Mouse (Mus musculus) neural tube, embryonic 10.5 days (tissue): ENCODE data around the gene Paqr4.
A peak's percentile ranks its signal among the peaks of the same experiment; 100 is the strongest.

ENCODE experiments used
- DNase-seq: peaks from one replicate; pipeline ENCODE4 v3.0.0-alpha.2; 2017; ENCODE audit warnings: low spot score; ENCODE audit errors: extremely low spot score

Paqr4 gene

GRCm38 (mm10) chr17:23749400-23750191 is 8.9 kb upstream of the Paqr4 start:
- no peak for DNase-seq

GRCm38 (mm10) chr17:23748631-23749391 is 8.1 kb upstream of the Paqr4 start:
- DNase-seq = peak; percentile 53

GRCm38 (mm10) chr17:23748026-23748425 is 7.4 kb upstream of the Paqr4 start:
- DNase-seq = no peak

- DNase-seq = no peak
Measured at GRCm38 (mm10) chr17:23747471-23747870, 6.8 kb upstream of the Paqr4 start.

GRCm38 (mm10) chr17:23746767-23747166 is 6.1 kb upstream of the Paqr4 start:
- no peak for DNase-seq

GRCm38 (mm10) chr17:23746311-23746710 is 5.6 kb upstream of the Paqr4 start:
- DNase-seq = peak; percentile 31

GRCm38 (mm10) chr17:23745301-23746251 is 4.9 kb upstream of the Paqr4 start, which contains the start of gene Kremen2:
Gene Kremen2, minus strand, starts transcription at chr17:23745833.
- peak; percentile 30 for DNase-seq

GRCm38 (mm10) chr17:23744651-23745050 is 4.0 kb upstream of the Paqr4 start:
- peak; percentile 33 for DNase-seq

- no peak for DNase-seq
Measured at GRCm38 (mm10) chr17:23744076-23744475, 3.4 kb upstream of the Paqr4 start.

GRCm38 (mm10) chr17:23742941-23743340 is 2.3 kb upstream of the Paqr4 start:
- no peak for DNase-seq

GRCm38 (mm10) chr17:23742210-23742793 is 1.6 kb upstream of the Paqr4 start:
- peak; percentile 37 for DNase-seq

- DNase-seq = no peak
Measured at GRCm38 (mm10) chr17:23741359-23742209, 917 bp upstream of the Paqr4 start.

GRCm38 (mm10) chr17:23740136-23740584 is 507 bp downstream of the Paqr4 start:
- peak; percentile 88 for DNase-seq

- no peak for DNase-seq
Measured at GRCm38 (mm10) chr17:23739202-23740135, 1.2 kb downstream of the Paqr4 start.

GRCm38 (mm10) chr17:23738836-23739201 is 1.8 kb downstream of the Paqr4 start:
- no peak for DNase-seq

GRCm38 (mm10) chr17:23737493-23738445 is 2.9 kb downstream of the Paqr4 start:
- no peak for DNase-seq

- DNase-seq = no peak
Measured at GRCm38 (mm10) chr17:23734341-23734740, 6.3 kb downstream of the Paqr4 start.

GRCm38 (mm10) chr17:23730441-23730840 is 10.2 kb downstream of the Paqr4 start:
- no peak for DNase-seq
